Mouse (Mus musculus) layer of hippocampus, adult 11-12 months (tissue): ENCODE results near the gene Tldc2.

Experiments used
- DNase-seq: peaks from one replicate; pipeline ENCODE4 v3.0.0; 2022; ENCODE audit warnings: low spot score

Gene Tldc2

DNA sequence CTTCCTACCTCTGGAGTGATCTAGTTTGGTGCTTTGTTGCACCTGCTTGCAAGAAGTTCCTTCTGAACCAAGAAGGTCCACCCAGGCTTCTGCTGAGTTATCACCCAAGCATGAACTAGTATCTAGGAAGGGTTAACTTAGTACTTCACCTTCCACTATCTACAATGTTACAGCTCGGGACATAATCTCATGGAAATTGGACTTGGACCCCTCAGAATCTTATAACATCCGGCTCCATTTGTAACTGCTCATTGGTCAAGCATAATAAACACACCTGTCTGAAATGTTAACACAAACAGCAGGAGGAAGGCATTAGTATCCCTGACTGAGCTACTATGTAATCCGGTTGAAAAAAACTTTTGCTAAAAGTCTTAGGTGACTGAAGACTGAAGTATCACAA lies 40.5 kb downstream of the Tldc2 start:
- no peak for DNase-seq

DNA sequence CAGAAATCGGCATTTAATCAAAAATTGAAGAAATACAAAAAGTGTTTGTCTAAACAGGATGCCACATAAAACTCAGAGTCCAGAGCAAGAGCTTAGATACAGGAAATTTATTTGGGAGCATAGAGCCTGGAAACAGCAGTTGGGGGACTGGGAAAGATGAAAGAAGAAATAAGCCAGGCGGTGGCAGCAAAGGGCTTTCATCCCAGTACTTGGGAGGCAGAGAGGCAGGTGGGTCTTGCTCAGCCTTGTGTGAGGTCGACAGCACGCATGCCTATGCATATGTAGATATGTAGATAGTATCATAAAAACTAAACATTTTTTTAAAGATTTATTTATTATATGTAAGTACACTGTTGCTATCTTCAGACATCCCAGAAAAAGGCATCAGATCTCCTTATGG lies 41.2 kb downstream of the Tldc2 start:
- no peak for DNase-seq

- no peak for DNase-seq
Observed at GRCm38 (mm10) chr2:157129096-157129495, 42.2 kb downstream of the Tldc2 start.

- no peak for DNase-seq
Observed at GRCm38 (mm10) chr2:157129601-157130164, 42.8 kb downstream of the Tldc2 start.

GRCm38 (mm10) chr2:157130813-157131514 lies 44.1 kb downstream of the Tldc2 start:
- no peak for DNase-seq

DNA sequence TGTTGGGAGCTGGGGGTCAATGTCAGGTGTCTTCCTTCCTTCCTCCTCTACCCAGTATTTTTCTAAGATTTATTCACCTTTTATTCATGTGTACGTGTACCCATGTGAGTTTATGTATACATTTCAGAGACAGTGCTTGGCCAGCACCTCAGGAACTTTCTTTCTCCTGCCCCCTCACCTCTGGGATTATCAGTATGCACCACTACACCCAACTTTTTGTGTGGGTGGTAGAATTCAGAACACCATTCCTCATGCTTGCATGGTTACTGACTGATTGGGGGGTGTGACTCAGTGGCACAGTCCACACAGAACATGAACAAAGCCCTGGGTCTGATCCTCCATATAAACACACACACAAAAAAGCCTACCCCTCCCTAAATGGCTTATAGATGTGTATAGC lies 45.2 kb downstream of the Tldc2 start:
- DNase-seq = no peak

DNA sequence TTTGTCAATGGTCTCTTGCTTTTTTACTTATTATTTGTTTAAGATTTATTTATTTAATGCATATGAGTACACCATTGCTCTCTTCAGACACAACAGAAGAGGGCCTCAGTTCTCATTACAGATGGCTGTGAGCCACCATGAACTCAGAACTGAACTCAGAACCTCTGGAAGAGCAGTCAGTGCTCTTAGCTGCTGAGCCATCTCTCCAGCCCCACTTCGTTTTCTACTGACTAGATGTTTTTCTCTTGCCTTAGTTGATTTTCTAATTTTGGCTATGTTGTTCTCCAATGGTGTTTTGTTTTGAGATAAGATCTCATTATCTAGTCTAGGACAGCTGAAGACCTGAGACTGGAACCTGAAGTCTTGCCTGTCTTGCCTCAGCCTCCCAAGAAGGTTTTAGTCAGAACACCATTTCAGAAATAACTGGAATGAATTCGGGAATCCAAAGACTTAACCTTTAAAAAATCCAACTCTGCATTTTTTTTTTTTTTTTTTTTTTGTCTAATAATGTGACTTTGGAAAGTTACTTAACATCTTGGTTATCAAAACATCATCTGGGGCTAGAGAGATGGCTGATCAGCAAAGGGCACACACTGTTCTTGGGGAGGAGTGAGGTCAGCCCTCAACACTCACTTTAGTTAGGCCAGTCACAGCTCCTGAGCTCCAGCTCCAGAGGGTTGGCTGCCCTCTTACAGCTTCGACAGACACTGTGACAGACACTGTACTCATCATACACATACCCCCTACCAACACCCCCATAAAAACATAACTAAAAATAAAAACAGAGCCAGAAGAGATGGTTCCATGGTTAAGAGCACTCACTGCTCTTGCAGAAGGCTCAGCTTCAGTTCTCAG lies 46.1 kb downstream of the Tldc2 start:
- DNase-seq = no peak

DNA sequence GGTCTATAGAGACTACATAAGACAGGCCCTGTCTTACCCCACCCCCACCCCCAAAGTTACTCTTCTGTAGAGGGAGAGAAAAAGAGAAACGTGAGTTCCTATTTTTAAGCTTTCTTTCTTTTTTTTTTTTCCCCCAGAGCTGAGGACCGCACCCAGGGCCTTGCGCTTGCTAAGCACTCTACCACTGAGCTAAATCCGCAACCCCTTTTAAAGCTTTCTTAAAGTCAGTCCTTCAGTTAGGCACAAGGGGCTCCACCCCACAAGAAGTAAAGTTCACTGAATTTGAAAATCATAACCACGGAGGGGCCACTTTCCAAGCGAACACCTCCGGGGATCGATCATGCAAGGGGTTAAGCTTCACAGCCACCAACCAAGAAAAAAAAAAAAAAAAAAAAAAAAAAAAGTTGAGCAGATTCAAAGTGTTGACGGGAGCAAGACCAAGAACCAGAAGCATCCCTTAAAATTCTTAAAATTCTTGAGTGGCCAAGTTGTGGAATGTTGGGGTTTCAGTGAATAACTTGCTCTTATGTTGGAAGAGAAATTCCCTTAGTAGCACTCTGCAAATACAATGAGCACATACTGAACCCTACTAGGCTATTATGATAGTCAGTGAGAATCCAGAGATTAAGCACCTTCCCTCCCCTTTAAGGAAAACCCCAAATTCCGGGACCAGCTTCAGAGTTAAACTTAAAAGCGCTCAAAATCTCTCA lies 47.1 kb downstream of the Tldc2 start:
- no peak for DNase-seq

GRCm38 (mm10) chr2:157134479-157134931 lies 47.6 kb downstream of the Tldc2 start:
- no peak for DNase-seq

GRCm38 (mm10) chr2:157135014-157135413 lies 48.2 kb downstream of the Tldc2 start, which contains the start of gene Samhd1:
Samhd1 (minus strand) TSS chr2:157135265.
- DNase-seq = peak; percentile 91

GRCm38 (mm10) chr2:157135529-157136120 lies 48.8 kb downstream of the Tldc2 start:
- DNase-seq = no peak

DNA sequence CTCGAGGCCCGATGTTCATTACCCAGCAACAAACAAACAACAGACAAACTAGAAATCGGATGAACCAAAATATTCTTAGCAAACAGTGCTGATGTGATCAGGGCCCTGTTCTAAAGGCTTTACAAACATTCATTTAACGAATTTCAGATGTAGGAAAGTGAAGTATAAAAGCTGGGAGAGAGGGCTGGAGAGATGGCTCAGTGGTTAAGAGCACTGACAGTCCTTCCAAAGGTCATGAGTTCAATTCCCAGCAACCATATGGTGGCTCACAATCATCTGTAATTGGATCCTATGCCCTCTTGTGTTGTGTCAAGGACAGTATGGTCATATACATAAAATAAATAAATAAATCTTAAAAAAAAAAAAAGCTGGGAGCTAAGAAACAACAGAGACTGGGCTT lies 49.3 kb downstream of the Tldc2 start:
- DNase-seq = no peak

- DNase-seq = no peak
Observed at GRCm38 (mm10) chr2:157136646-157137045, 49.8 kb downstream of the Tldc2 start.

DNA sequence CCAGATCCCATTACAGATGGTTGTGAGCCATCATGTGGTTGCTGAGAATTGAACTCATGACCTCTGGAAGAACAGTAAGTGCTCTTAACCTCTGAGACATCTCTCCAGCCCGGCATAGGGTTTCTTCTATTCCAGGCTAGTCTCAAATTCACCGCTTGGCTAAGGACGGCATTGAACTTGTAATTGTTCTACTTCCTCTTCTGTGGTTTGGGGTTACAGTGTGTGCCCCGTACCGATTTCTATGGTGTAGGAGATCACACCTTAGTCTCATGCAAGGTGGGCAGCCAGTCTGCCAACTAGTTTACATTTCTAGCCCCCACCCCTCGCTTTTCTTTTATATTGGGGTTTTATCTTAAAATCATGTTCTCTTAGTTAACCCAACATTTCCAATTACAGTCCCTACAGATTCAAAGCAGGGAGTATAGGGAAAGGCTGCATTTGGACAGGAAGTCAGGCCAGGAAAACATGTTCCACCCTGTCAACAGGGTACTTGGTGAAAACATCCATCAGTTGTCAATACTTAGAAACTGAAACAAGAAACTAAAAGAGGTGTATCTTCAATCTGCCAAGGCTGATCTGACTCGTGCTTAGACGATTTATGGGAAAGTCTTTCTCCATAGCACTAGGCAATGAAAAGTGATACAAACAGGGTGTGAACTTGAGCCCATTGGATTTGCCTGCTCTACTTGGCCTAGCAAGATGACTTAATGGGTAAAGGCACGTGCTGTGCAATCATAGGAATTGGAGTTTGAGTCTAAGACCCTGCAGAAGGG lies 51.3 kb downstream of the Tldc2 start:
- DNase-seq = no peak

- DNase-seq = no peak
Observed at GRCm38 (mm10) chr2:157138808-157139207, 52.0 kb downstream of the Tldc2 start.

DNA sequence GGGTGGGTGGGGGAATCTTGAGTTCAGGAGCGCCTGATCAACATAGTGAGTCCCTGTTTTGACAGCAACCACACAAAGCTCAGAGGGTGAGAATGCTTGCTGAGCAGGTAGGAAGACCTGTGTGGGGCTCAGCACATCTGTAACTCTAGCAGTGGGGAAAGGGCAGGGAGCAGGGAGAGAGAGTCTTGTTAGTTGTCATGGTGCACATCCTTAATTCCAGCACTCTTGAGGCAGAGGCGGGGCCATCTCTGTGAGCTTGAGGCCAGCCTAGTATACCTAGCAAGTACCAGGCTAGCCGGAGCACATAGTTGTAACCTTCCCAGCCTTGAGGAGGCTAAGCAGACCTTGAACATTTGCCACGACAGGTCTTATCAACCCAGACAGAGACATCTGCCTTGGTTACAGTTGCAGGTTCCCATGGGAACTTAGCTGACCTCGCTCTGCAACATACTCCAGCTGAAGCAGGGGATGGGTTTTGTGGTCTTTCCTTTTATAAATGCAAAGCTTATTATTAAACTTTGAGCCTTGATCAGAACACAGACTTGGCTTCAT lies 52.5 kb downstream of the Tldc2 start:
- no peak for DNase-seq

DNA sequence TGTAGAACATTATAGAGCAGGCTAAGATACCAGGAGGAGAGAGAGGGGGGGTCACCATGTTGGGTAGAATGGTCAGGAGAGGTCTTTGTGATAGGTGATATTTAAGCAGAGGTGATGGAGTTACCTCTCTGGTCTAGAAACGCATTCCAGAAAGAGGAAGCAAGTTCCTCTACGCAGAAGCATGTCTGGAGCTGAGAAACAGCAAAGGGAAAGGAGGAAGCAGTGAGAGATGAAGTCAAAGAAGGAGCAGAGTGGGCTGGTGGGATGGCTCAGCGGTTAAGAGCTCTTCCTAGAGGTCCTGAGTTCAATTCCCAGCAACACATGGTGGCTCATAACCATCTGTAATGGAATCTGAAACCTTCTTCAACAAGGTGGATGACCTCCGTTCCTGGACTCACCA lies 55.1 kb downstream of the Tldc2 start:
- DNase-seq = no peak

DNA sequence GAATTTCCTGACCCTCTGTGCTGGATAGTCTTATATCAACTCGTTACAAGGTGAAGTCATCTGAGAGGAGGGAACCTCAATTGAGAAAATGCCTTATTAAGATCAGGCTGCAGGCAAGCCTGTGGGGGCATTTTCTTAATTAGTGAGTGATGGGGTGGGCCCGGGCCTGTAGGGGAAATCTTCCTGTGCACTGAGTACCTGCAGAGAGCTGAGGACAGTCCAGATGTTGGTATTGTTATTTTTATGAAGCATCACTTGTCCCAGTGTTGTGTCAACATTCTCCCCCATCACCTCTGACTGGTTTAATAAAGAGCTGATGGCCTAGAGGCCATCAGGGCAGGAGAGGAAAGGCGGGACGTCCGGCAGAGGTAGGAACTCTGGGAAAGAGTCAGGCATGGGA lies 57.3 kb downstream of the Tldc2 start:
- DNase-seq = no peak

- no peak for DNase-seq
Observed at GRCm38 (mm10) chr2:157145173-157145572, 58.3 kb downstream of the Tldc2 start.
